ENCODE assay signal across 8 mouse cellular contexts in genomic region chr12:84194400-84195109, GRCm38 (mm10). TPM values are rescaled to one million over a fixed set of nuclear protein-coding genes. Genes with fewer than 3 reads are reported as not detected.
A peak's percentile ranks its signal among the peaks of the same experiment; 100 is the strongest.
DNase-seq lines count a peak whose midpoint lies in the region; ATAC-seq and TF ChIP-seq lines count a peak whose summit lies in the region.

No protein-coding gene starts in this region.

- peak overlapping the region; percentile 82 for H3K4me3 ChIP-seq in lung, embryonic 14.5 days (ENCODE audit: low read depth, low read length)
- peak overlapping the region; percentile 79 for H3K4me3 ChIP-seq in embryonic facial prominence, embryonic 14.5 days (ENCODE audit: low read depth, low read length)
- H3K4me3 ChIP-seq in intestine, postnatal 0 days (ENCODE audit: low read depth, low read length) = peak overlapping the region; percentile 58
- H3K4me3 ChIP-seq in neural tube, embryonic 15.5 days (replicated peaks) = peak overlapping the region; percentile 81

- H3K4me2 ChIP-seq in lung, embryonic 14.5 days = peak overlapping the region; percentile 76
- peak overlapping the region; percentile 97 for H3K4me2 ChIP-seq in embryonic facial prominence, embryonic 14.5 days (ENCODE audit: low read depth, low read length)
- H3K4me2 ChIP-seq in intestine, postnatal 0 days (replicated peaks; ENCODE audit: low read depth) = peak overlapping the region; percentile 99
- peak overlapping the region; percentile 92 for H3K4me2 ChIP-seq in neural tube, embryonic 15.5 days

- no peaks in the 10 kb centered on the region for H3K36me3 ChIP-seq in lung, embryonic 14.5 days (ENCODE audit: insufficient read depth)
- no peaks in the 10 kb centered on the region for H3K36me3 ChIP-seq in embryonic facial prominence, embryonic 14.5 days (ENCODE audit: control insufficient read depth, insufficient read depth, low read length)
- H3K36me3 ChIP-seq in intestine, postnatal 0 days (ENCODE audit: control insufficient read depth, insufficient read depth) = no peaks in the 10 kb centered on the region
- H3K36me3 ChIP-seq in neural tube, embryonic 15.5 days = no peaks in the 10 kb centered on the region

- peaks cover 44% of the 10 kb centered on the region for H3K4me1 ChIP-seq in lung, embryonic 14.5 days (ENCODE audit: insufficient read depth)
- peaks cover 47% of the 10 kb centered on the region for H3K4me1 ChIP-seq in embryonic facial prominence, embryonic 14.5 days (ENCODE audit: control insufficient read depth, insufficient read depth, low read length)
- peaks cover 20% of the 10 kb centered on the region for H3K4me1 ChIP-seq in intestine, postnatal 0 days (replicated peaks; ENCODE audit: control insufficient read depth, insufficient read depth, low read length)
- H3K4me1 ChIP-seq in neural tube, embryonic 15.5 days = peaks cover 59% of the 10 kb centered on the region

- H3K27ac ChIP-seq in lung, embryonic 14.5 days (ENCODE audit: low read depth) = peak overlapping the region; percentile 100
- H3K27ac ChIP-seq in embryonic facial prominence, embryonic 14.5 days (replicated peaks; ENCODE audit: low read depth, low read length) = peak overlapping the region; percentile 98
- peak overlapping the region; percentile 98 for H3K27ac ChIP-seq in intestine, postnatal 0 days (ENCODE audit: low read depth, low read length)
- peak overlapping the region; percentile 94 for H3K27ac ChIP-seq in neural tube, embryonic 15.5 days (replicated peaks)

- no peaks in the 10 kb centered on the region for H3K9me3 ChIP-seq in lung, embryonic 14.5 days (ENCODE audit: low read depth, low read length)
- no peaks in the 10 kb centered on the region for H3K9me3 ChIP-seq in embryonic facial prominence, embryonic 14.5 days (ENCODE audit: control insufficient read depth, low read length)
- H3K9me3 ChIP-seq in intestine, postnatal 0 days (ENCODE audit: control insufficient read depth) = no peaks in the 10 kb centered on the region
- H3K9me3 ChIP-seq in neural tube, embryonic 15.5 days (replicated peaks) = no peaks in the 10 kb centered on the region

- H3K27me3 ChIP-seq in lung, embryonic 14.5 days (ENCODE audit: insufficient read depth, low read length) = no peaks in the 10 kb centered on the region
- no peaks in the 10 kb centered on the region for H3K27me3 ChIP-seq in embryonic facial prominence, embryonic 14.5 days (replicated peaks; ENCODE audit: control insufficient read depth, insufficient read depth, low read length)
- H3K27me3 ChIP-seq in intestine, postnatal 0 days (replicated peaks; ENCODE audit: control insufficient read depth, insufficient read depth, low read length) = no peaks in the 10 kb centered on the region
- H3K27me3 ChIP-seq in neural tube, embryonic 15.5 days (replicated peaks) = no peaks in the 10 kb centered on the region

- DNase-seq in lung, embryonic 14.5 days = no peak
- DNase-seq in lung, postnatal 25 days (ENCODE audit: low spot score) = no peak
- no peak for DNase-seq in embryonic facial prominence, embryonic 14.5 days (ENCODE audit: low spot score)
- DNase-seq in adrenal gland, adult (ENCODE audit: inconsistent age in 2 of 2, low spot score in 1 of 2) = no peak
- no peak for DNase-seq in right cerebral cortex, postnatal 10 days (ENCODE audit: low spot score in 2 of 2)
- DNase-seq in lung, postnatal 14 days = no peak

- peak; percentile 0; the same call in 1 of the 2 replicates for ATAC-seq in lung, embryonic 14.5 days (ENCODE audit: insufficient read depth)
- no peak for ATAC-seq in embryonic facial prominence, embryonic 14.5 days (ENCODE audit: low read depth)
- no peak for ATAC-seq in intestine, postnatal 0 days
- ATAC-seq in neural tube, embryonic 15.5 days (ENCODE audit: low FRiP score) = peak; percentile 11; the same call in 1 of the 2 replicates

- peak overlapping the region; percentile 95 for H3K9ac ChIP-seq in lung, embryonic 14.5 days
- H3K9ac ChIP-seq in embryonic facial prominence, embryonic 14.5 days (ENCODE audit: low read depth, low read length) = peak overlapping the region; percentile 92
- peak overlapping the region; percentile 91; the same call in 1 of the 2 replicates for H3K9ac ChIP-seq in intestine, postnatal 0 days (ENCODE audit: low read depth, low read length)
- H3K9ac ChIP-seq in neural tube, embryonic 15.5 days (replicated peaks) = peak overlapping the region; percentile 85

- WGBS in lung, embryonic 14.5 days = 2% methylated on average over 13 of the region's 13 CpGs
- WGBS in embryonic facial prominence, embryonic 14.5 days = 4% methylated on average over 13 of the region's 13 CpGs
- 2% methylated on average over 11 of the region's 13 CpGs for WGBS in intestine, postnatal 0 days
- WGBS in neural tube, embryonic 15.5 days = 4% methylated on average over 13 of the region's 13 CpGs

- no peak for TF ChIP-seq CTCF in lung, embryonic 14.5 days (IDR thresholded peaks at IDR 0.05; ENCODE audit: low read depth)
- no peak for TF ChIP-seq CTCF in intestine, postnatal 0 days (IDR thresholded peaks at IDR 0.05; ENCODE audit: low read depth)

RNA-seq across cellular contexts. Expression of gene Elmsan1, which starts 24.1 kb away (rescaled TPM):
- polyA plus RNA-seq in lung, embryonic 14.5 days (2014; fragmentation: Nextera tagmentation; extraction: Ambion mirVana) = 11.3 and 12.3 TPM in 2 replicates
- 9.4 and 9.8 TPM in 2 replicates for polyA plus RNA-seq in embryonic facial prominence, embryonic 14.5 days (2014; fragmentation: Nextera tagmentation; extraction: Ambion mirVana)
- polyA plus RNA-seq in intestine, postnatal 0 days (2015; fragmentation: Nextera tagmentation; extraction: Ambion mirVana) = 4.4 and 4.9 TPM in 2 replicates
- 4.0 and 5.4 TPM in 2 replicates for polyA plus RNA-seq in neural tube, embryonic 15.5 days (2015; fragmentation: Nextera tagmentation; extraction: Ambion mirVana)

RNA-seq across cellular contexts. Expression of gene Pnma1, which starts 46.3 kb away (rescaled TPM):
- polyA plus RNA-seq in lung, embryonic 14.5 days (2014; fragmentation: Nextera tagmentation; extraction: Ambion mirVana) = 0.68 and 0.79 TPM in 2 replicates
- polyA plus RNA-seq in embryonic facial prominence, embryonic 14.5 days (2014; fragmentation: Nextera tagmentation; extraction: Ambion mirVana) = 1.4 TPM in 2 replicates
- 0.30 and 0.43 TPM in 2 replicates for polyA plus RNA-seq in intestine, postnatal 0 days (2015; fragmentation: Nextera tagmentation; extraction: Ambion mirVana)
- polyA plus RNA-seq in neural tube, embryonic 15.5 days (2015; fragmentation: Nextera tagmentation; extraction: Ambion mirVana) = 3.2 and 3.8 TPM in 2 replicates

Comparison
In these comparisons a context has a peak if more than half of its experiments do, and no peak if none do; other contexts are left out.
1. ATAC-seq: peak in lung, embryonic 14.5 days (single experiment) and neural tube, embryonic 15.5 days (single experiment); none in embryonic facial prominence, embryonic 14.5 days (single experiment) and intestine, postnatal 0 days (single experiment).
2. Peak in every context shown above with its lines, with median percentiles within 50 percentile points of each other: H3K27ac ChIP-seq, H3K4me2 ChIP-seq, H3K4me3 ChIP-seq and H3K9ac ChIP-seq.